Mouse (Mus musculus) layer of hippocampus, adult 8-10 months (tissue): ENCODE measurements around the gene Cts3. TPM values are rescaled to one million over a fixed set of nuclear protein-coding genes. Genes with fewer than 3 reads are reported as not detected.
"Not testable (repeated sequence)": the region's sequence is repeated elsewhere in the genome, so short reads cannot be mapped to it uniquely, and the experiment has no call there.

Source experiments
- DNase-seq, 2 experiments: peaks; one replicate each; pipeline ENCODE4 v3.0.0; 2022; ENCODE audit warnings: low spot score in 2 of 2
- total RNA-seq, 4 experiments: library from RNA; stranded (reverse); gene quantifications; 2 replicates each; pipeline ENCODE4 v1.2.4; 2022

The Cts3 gene
- total RNA-seq = not detected

DNA sequence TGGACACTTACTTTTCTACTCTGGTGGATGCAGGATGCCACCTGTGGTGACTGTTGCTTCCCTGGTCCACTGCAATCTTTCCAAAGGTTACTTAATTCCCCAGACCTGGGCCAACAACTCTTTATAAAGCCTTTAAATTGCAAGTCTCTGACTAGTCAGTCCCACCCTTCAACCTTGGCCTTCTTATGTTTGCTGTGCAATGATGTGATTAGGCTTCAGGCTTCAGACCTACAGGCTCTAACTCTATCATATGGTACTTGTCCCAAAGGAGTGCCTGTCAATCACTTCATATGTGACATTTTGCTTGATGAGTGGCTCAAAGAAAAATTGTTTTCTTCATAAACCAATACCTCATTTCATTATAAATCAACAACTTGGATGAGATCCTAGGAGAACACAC is at the start of gene Cts3:
Gene Cts3, minus strand, starts transcription at position 101 of the 400 bp plus-strand sequence.
- DNase-seq = no peak

DNA sequence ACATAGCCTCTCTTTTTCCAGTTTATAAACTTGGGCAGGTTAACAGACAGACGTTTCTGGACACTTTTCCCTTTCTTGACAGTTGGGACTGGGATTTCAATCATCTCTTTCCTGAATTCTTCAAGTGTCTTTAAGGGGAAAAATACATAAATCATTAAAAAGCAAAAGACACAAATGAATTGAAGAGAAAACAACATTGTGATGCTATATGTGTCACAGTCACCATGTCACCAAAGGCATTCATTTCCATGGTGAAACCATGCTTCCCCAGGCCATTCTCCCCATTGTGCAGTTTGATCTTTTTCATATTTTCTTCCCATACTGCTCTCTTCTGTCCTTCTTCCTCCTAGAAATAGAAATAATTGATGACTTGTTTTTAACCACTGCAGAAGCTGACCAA is 1.9 kb downstream of the Cts3 start, which contains the start of gene Gm49352:
Gene Gm49352, minus strand, starts transcription at position 101 of the 400 bp plus-strand sequence.
- DNase-seq = not testable (repeated sequence)

DNA sequence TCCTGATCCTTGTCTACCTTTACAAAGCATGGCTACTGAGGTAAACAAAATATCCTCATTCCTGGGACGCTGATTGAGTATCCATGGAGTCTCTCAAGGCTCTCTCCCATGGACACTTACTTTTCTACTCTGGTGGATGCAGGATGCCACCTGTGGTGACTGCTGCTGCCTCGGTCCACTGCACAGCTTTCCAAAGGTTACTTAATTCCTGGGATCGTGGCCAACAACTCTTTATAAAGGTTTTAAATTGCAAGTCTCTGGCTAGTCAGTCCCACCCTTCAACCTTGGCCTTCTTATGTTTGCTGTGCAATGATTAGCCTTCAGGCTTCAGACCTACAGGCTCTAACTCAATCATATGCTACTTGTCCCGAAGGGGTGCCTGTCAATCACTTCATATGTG is 28.3 kb downstream of the Cts3 start, which contains the start of gene Ctsm:
Gene Ctsm, minus strand, starts transcription at position 209 of the 400 bp plus-strand sequence.
- DNase-seq = no peak

Other genes starting within 250 kb of the Cts3 start
- gene Cts7, start 211.9 kb downstream of the Cts3 start, total RNA-seq = not detected
- gene Ctsm, start 28.3 kb downstream of the Cts3 start, total RNA-seq = not detected
- not detected for gene Gm49352, start 2.0 kb downstream of the Cts3 start, total RNA-seq